ENCODE assay signal across 20 mouse cellular contexts in genomic region chr16:43692611-43693010, GRCm38 (mm10). TPM values are rescaled to one million over a fixed set of nuclear protein-coding genes. Genes with fewer than 3 reads are reported as not detected.
"Had no signal": no experiment of that assay in that cellular context is flagged by ENCODE, and none has a peak within 500 bp of the region (broad histone marks: within the 10 kb centered on the region; RNA-seq: fewer than 3 reads in every experiment).

No protein-coding gene starts in this region.

- H3K4me1 ChIP-seq: neural tube, embryonic 13.5 days; neural tube, embryonic 15.5 days; stomach, embryonic 15.5 days had no signal

- H3K9ac ChIP-seq: neural tube, embryonic 13.5 days; neural tube, embryonic 15.5 days; stomach, embryonic 15.5 days had no signal

- DNase-seq: retina, postnatal 1 day; right cerebral cortex, adult 18-20 months; right cerebral cortex, postnatal 14 days; right cerebral cortex, postnatal 25 days; right cerebral cortex, postnatal 4 days; spleen, adult 18-20 months; thymus, adult 18-20 months; thymus, adult 2 months; thymus, postnatal 14 days; thymus, postnatal 25 days; thymus, postnatal 36 days; thymus, postnatal 4 days had no signal

- H3K4me2 ChIP-seq: neural tube, embryonic 13.5 days; neural tube, embryonic 15.5 days; stomach, embryonic 15.5 days had no signal

- H3K4me3 ChIP-seq: neural tube, embryonic 13.5 days; neural tube, embryonic 15.5 days; stomach, embryonic 15.5 days had no signal

- H3K27ac ChIP-seq: neural tube, embryonic 13.5 days; neural tube, embryonic 15.5 days; stomach, embryonic 15.5 days; stomach, postnatal 0 days had no signal

- H3K36me3 ChIP-seq: neural tube, embryonic 13.5 days; neural tube, embryonic 15.5 days; stomach, embryonic 15.5 days had no signal

- H3K27me3 ChIP-seq: neural tube, embryonic 13.5 days; neural tube, embryonic 15.5 days; stomach, embryonic 15.5 days had no signal

- H3K9me3 ChIP-seq: neural tube, embryonic 13.5 days; neural tube, embryonic 15.5 days; stomach, embryonic 15.5 days had no signal

RNA-seq across cellular contexts. Expression of gene Tigit, which starts 28.7 kb away (rescaled TPM):
- total RNA-seq: neutrophil, adult 5-6 weeks had no signal
- polyA plus RNA-seq: neural tube, embryonic 13.5 days; neural tube, embryonic 15.5 days; stomach, embryonic 14.5 days; stomach, embryonic 15.5 days; stomach, embryonic 16.5 days; stomach, postnatal 0 days; testis, adult 2 months had no signal
